Mouse (Mus musculus): ENCODE measurements around the gene Vps25. TPM values are rescaled to one million over a fixed set of nuclear protein-coding genes. Genes with fewer than 3 reads are reported as not detected.

Vps25 gene
- polyA plus RNA-seq, 1 experiment from 2014 or later: 118 TPM

- Histone ChIP-seq H3K4me3 (ENCODE audit: low read depth, low read length) (no peak overlapping the region), H3K9me3 (replicated peaks; ENCODE audit: control insufficient read depth, low read length) (no peaks in the 10 kb centered on the region), H3K4me2 (ENCODE audit: low read length) (no peak overlapping the region), H3K27ac (ENCODE audit: low read depth, low read length) (no peak overlapping the region), H3K36me3 (ENCODE audit: control insufficient read depth, insufficient read depth, low read length) (no peaks in the 10 kb centered on the region), H3K27me3 (replicated peaks; ENCODE audit: control insufficient read depth, insufficient read depth, low read length) (no peaks in the 10 kb centered on the region; the same call in 1 of the 2 replicates), H3K4me1 (ENCODE audit: control insufficient read depth, insufficient read depth, low read length) (peaks cover 5% of the 10 kb centered on the region), H3K9ac (ENCODE audit: low read length) (no peak overlapping the region)
- ATAC-seq: no peak
- no peak for DNase-seq (ENCODE audit: low spot score)
These were observed 18.1 kb upstream of the Vps25 start for GRCm38 (mm10) chr11:101235429-101235828.

GRCm38 (mm10) chr11:101236782-101237181 lies 16.7 kb upstream of the Vps25 start:
- WGBS: 96% methylated on average over 5 of the region's 5 CpGs

GRCm38 (mm10) chr11:101238071-101238647 lies 15.3 kb upstream of the Vps25 start:
- ATAC-seq: no peak
- Histone ChIP-seq H3K4me2 (ENCODE audit: low read length) (no peak overlapping the region), H3K4me3 (ENCODE audit: low read depth, low read length) (no peak overlapping the region), H3K9me3 (replicated peaks; ENCODE audit: control insufficient read depth, low read length) (no peaks in the 10 kb centered on the region), H3K4me1 (ENCODE audit: control insufficient read depth, insufficient read depth, low read length) (no peaks in the 10 kb centered on the region), H3K9ac (ENCODE audit: low read length) (no peak overlapping the region; the same call in 1 of the 2 replicates), H3K27ac (ENCODE audit: low read depth, low read length) (no peak overlapping the region), H3K27me3 (replicated peaks; ENCODE audit: control insufficient read depth, insufficient read depth, low read length) (no peaks in the 10 kb centered on the region), H3K36me3 (ENCODE audit: control insufficient read depth, insufficient read depth, low read length) (no peaks in the 10 kb centered on the region)
- no peak for DNase-seq (ENCODE audit: low spot score)
- WGBS: 58% methylated on average over 5 of the region's 5 CpGs

More at GRCm38 (mm10) chr11:101236782-101237181, 16.7 kb upstream of the Vps25 start:
- Histone ChIP-seq H3K4me3 (ENCODE audit: low read depth, low read length) (no peak overlapping the region), H3K4me1 (ENCODE audit: control insufficient read depth, insufficient read depth, low read length) (no peaks in the 10 kb centered on the region), H3K27me3 (replicated peaks; ENCODE audit: control insufficient read depth, insufficient read depth, low read length) (no peaks in the 10 kb centered on the region), H3K27ac (ENCODE audit: low read depth, low read length) (no peak overlapping the region), H3K4me2 (ENCODE audit: low read length) (no peak overlapping the region), H3K9ac (ENCODE audit: low read length) (no peak overlapping the region), H3K9me3 (replicated peaks; ENCODE audit: control insufficient read depth, low read length) (no peaks in the 10 kb centered on the region), H3K36me3 (ENCODE audit: control insufficient read depth, insufficient read depth, low read length) (no peaks in the 10 kb centered on the region)
- DNase-seq (ENCODE audit: low spot score) (no peak), ATAC-seq (no peak)

- DNase-seq (ENCODE audit: low spot score): no peak
- ATAC-seq: no peak
- WGBS: 58% methylated on average over 4 of the region's 4 CpGs
- no peaks in the 10 kb centered on the region for H3K36me3 ChIP-seq (ENCODE audit: control insufficient read depth, insufficient read depth, low read length)
- H3K4me3 ChIP-seq (ENCODE audit: low read depth, low read length): no peak overlapping the region
- H3K27ac ChIP-seq (ENCODE audit: low read depth, low read length): no peak overlapping the region
- peaks cover 36% of the 10 kb centered on the region for H3K27me3 ChIP-seq (replicated peaks; ENCODE audit: control insufficient read depth, insufficient read depth, low read length)
- no peak overlapping the region for H3K9ac ChIP-seq (ENCODE audit: low read length)
- H3K9me3 ChIP-seq (replicated peaks; ENCODE audit: control insufficient read depth, low read length): no peaks in the 10 kb centered on the region
- H3K4me2 ChIP-seq (ENCODE audit: low read length): no peak overlapping the region
- no peaks in the 10 kb centered on the region for H3K4me1 ChIP-seq (ENCODE audit: control insufficient read depth, insufficient read depth, low read length)
These were observed 8.4 kb upstream of the Vps25 start for GRCm38 (mm10) chr11:101245071-101245470.

GRCm38 (mm10) chr11:101245855-101246701 lies 7.4 kb upstream of the Vps25 start, which contains the start of gene Ramp2:
Ramp2 (plus strand) TSS chr11:101246028.
- no peaks in the 10 kb centered on the region for H3K9me3 ChIP-seq (replicated peaks; ENCODE audit: control insufficient read depth, low read length)
- no peaks in the 10 kb centered on the region for H3K4me1 ChIP-seq (ENCODE audit: control insufficient read depth, insufficient read depth, low read length)
- no peak for DNase-seq (ENCODE audit: low spot score)
- peak within 1 kb of the TSS; percentile 51 for H3K4me3 ChIP-seq (ENCODE audit: low read depth, low read length)
- H3K27ac ChIP-seq (ENCODE audit: low read depth, low read length): peak within 1 kb of the TSS; percentile 33; the same call in 1 of the 2 replicates
- H3K4me2 ChIP-seq (ENCODE audit: low read length): peak within 1 kb of the TSS; percentile 90
- WGBS: under 1% methylated on average over 61 of the region's 63 CpGs
- peak within 1 kb of the TSS; percentile 68 for H3K9ac ChIP-seq (ENCODE audit: low read length)
- peak; percentile 73 for ATAC-seq
- no peaks in the 10 kb centered on the region for H3K36me3 ChIP-seq (ENCODE audit: control insufficient read depth, insufficient read depth, low read length)
- peaks cover 36% of the 10 kb centered on the region for H3K27me3 ChIP-seq (replicated peaks; ENCODE audit: control insufficient read depth, insufficient read depth, low read length)

GRCm38 (mm10) chr11:101246702-101247012 lies 6.8 kb upstream of the Vps25 start:
- no peaks in the 10 kb centered on the region for H3K36me3 ChIP-seq (ENCODE audit: control insufficient read depth, insufficient read depth, low read length)
- H3K9me3 ChIP-seq (replicated peaks; ENCODE audit: control insufficient read depth, low read length): no peaks in the 10 kb centered on the region
- peak overlapping the region; percentile 33; the same call in 1 of the 2 replicates for H3K27ac ChIP-seq (ENCODE audit: low read depth, low read length)
- peaks cover 36% of the 10 kb centered on the region for H3K27me3 ChIP-seq (replicated peaks; ENCODE audit: control insufficient read depth, insufficient read depth, low read length)
- H3K4me2 ChIP-seq (ENCODE audit: low read length): peak overlapping the region; percentile 90
- H3K9ac ChIP-seq (ENCODE audit: low read length): peak overlapping the region; percentile 68
- H3K4me1 ChIP-seq (ENCODE audit: control insufficient read depth, insufficient read depth, low read length): no peaks in the 10 kb centered on the region
- DNase-seq (ENCODE audit: low spot score) (no peak), ATAC-seq (no peak)
- WGBS: 5% methylated on average over 7 of the region's 7 CpGs
- peak overlapping the region; percentile 51 for H3K4me3 ChIP-seq (ENCODE audit: low read depth, low read length)

- H3K4me2 ChIP-seq (ENCODE audit: low read length): no peak overlapping the region
- H3K27me3 ChIP-seq (replicated peaks; ENCODE audit: control insufficient read depth, insufficient read depth, low read length): peaks cover 36% of the 10 kb centered on the region
- no peak overlapping the region for H3K9ac ChIP-seq (ENCODE audit: low read length)
- no peaks in the 10 kb centered on the region for H3K36me3 ChIP-seq (ENCODE audit: control insufficient read depth, insufficient read depth, low read length)
- 80% methylated on average over 6 of the region's 6 CpGs for WGBS
- ATAC-seq: no peak
- no peaks in the 10 kb centered on the region for H3K9me3 ChIP-seq (replicated peaks; ENCODE audit: control insufficient read depth, low read length)
- H3K27ac ChIP-seq (ENCODE audit: low read depth, low read length): no peak overlapping the region
- no peak for DNase-seq (ENCODE audit: low spot score)
- H3K4me3 ChIP-seq (ENCODE audit: low read depth, low read length): no peak overlapping the region
- no peaks in the 10 kb centered on the region for H3K4me1 ChIP-seq (ENCODE audit: control insufficient read depth, insufficient read depth, low read length)
These were observed 5.9 kb upstream of the Vps25 start for GRCm38 (mm10) chr11:101247521-101248030.

GRCm38 (mm10) chr11:101248258-101248994 lies 5.1 kb upstream of the Vps25 start:
- Histone ChIP-seq H3K4me1 (ENCODE audit: control insufficient read depth, insufficient read depth, low read length) (no peaks in the 10 kb centered on the region), H3K27me3 (replicated peaks; ENCODE audit: control insufficient read depth, insufficient read depth, low read length) (peaks cover 36% of the 10 kb centered on the region), H3K9ac (ENCODE audit: low read length) (no peak overlapping the region), H3K27ac (ENCODE audit: low read depth, low read length) (no peak overlapping the region), H3K9me3 (replicated peaks; ENCODE audit: control insufficient read depth, low read length) (no peaks in the 10 kb centered on the region), H3K36me3 (ENCODE audit: control insufficient read depth, insufficient read depth, low read length) (no peaks in the 10 kb centered on the region), H3K4me2 (ENCODE audit: low read length) (no peak overlapping the region), H3K4me3 (ENCODE audit: low read depth, low read length) (no peak overlapping the region)
- 40% methylated on average over 14 of the region's 14 CpGs for WGBS
- peak; percentile 70 for DNase-seq (ENCODE audit: low spot score)
- no peak for ATAC-seq

All from forebrain, embryonic 14.5 days (tissue).